In genomic region chr2:153469764-153470163, GRCm38 (mm10) we compare ENCODE assay signal across 10 mouse cellular contexts. TPM values are rescaled to one million over a fixed set of nuclear protein-coding genes. Genes with fewer than 3 reads are reported as not detected.
DNase-seq lines count a peak whose midpoint lies in the region; ATAC-seq lines count a peak whose summit lies in the region.
"Had no signal": no experiment of that assay in that cellular context is flagged by ENCODE, and none has a peak within 500 bp of the region (broad histone marks: within the 10 kb centered on the region; RNA-seq: fewer than 3 reads in every experiment).

No protein-coding gene starts in this region.

- no peaks in the 10 kb centered on the region for H3K9me3 ChIP-seq in kidney, embryonic 16.5 days (ENCODE audit: low read length)
- no peaks in the 10 kb centered on the region for H3K9me3 ChIP-seq in limb, embryonic 11.5 days (ENCODE audit: control insufficient read depth, low read length)

- H3K9ac ChIP-seq in kidney, embryonic 16.5 days (replicated peaks; ENCODE audit: low read length), result no peak overlapping the region; the same call in 1 of the 2 replicates
- peak overlapping the region; percentile 13; the same call in 1 of the 2 replicates for H3K9ac ChIP-seq in limb, embryonic 11.5 days (ENCODE audit: low read length)

- no peak overlapping the region for H3K4me3 ChIP-seq in kidney, embryonic 16.5 days (ENCODE audit: low read length)
- no peak overlapping the region for H3K4me3 ChIP-seq in limb, embryonic 11.5 days (ENCODE audit: low read depth, low read length)

- peak; percentile 80 for ATAC-seq in kidney, embryonic 16.5 days (ENCODE audit: low FRiP score, low TSS enrichment)
- ATAC-seq in CD4-positive, CD25-positive, alpha-beta regulatory T cell, adult 4 months, result peak; percentile 26
- ATAC-seq in limb, embryonic 11.5 days (ENCODE audit: insufficient number of reproducible peaks, low FRiP score, low TSS enrichment, low read depth), result no peak

- WGBS in kidney, embryonic 16.5 days, result 29% methylated on average over 4 of the region's 4 CpGs
- WGBS in limb, embryonic 11.5 days, result 52% methylated on average over 4 of the region's 4 CpGs

- no peaks in the 10 kb centered on the region for H3K36me3 ChIP-seq in kidney, embryonic 16.5 days (ENCODE audit: insufficient read depth, low read length)
- H3K36me3 ChIP-seq in limb, embryonic 11.5 days (ENCODE audit: control insufficient read depth, insufficient read depth, low read length), result no peaks in the 10 kb centered on the region

- peaks cover 33% of the 10 kb centered on the region for H3K4me1 ChIP-seq in kidney, embryonic 16.5 days (ENCODE audit: insufficient read depth, low read length)
- peaks cover 14% of the 10 kb centered on the region for H3K4me1 ChIP-seq in limb, embryonic 11.5 days (ENCODE audit: control insufficient read depth, insufficient read depth, low read length)

- H3K27me3 ChIP-seq in kidney, embryonic 16.5 days (ENCODE audit: insufficient read depth, low read length), result no peaks in the 10 kb centered on the region
- H3K27me3 ChIP-seq in limb, embryonic 11.5 days (ENCODE audit: control insufficient read depth, insufficient read depth, low read length), result no peaks in the 10 kb centered on the region

- DNase-seq in embryo, embryonic 11 days, result peak; percentile 54
- DNase-seq in embryo, embryonic 9.5 days (ENCODE audit: extremely low spot score), result no peak
- no peak for DNase-seq in kidney, adult 8-10 months
- DNase-seq in limb, embryonic 11.5 days (ENCODE audit: low spot score), result no peak
- DNase-seq in urinary bladder, postnatal 10 days (ENCODE audit: low spot score), result no peak
- no peak for DNase-seq in right cerebral cortex, postnatal 14 days
- DNase-seq: heart, adult 18-20 months; lung, postnatal 36 days had no signal

- H3K27ac ChIP-seq in kidney, embryonic 16.5 days (ENCODE audit: low read length), result peak overlapping the region; percentile 73; the same call in 1 of the 2 replicates
- no peak overlapping the region for H3K27ac ChIP-seq in limb, embryonic 11.5 days (replicated peaks; ENCODE audit: low read depth, low read length)

- H3K4me2 ChIP-seq in kidney, embryonic 16.5 days (replicated peaks; ENCODE audit: low read depth, low read length), result no peak overlapping the region
- H3K4me2 ChIP-seq in limb, embryonic 11.5 days (ENCODE audit: low read depth, severe bottlenecking), result no peak overlapping the region

RNA-seq across cellular contexts. Expression of gene 4930404H24Rik, which starts 22.8 kb away (rescaled TPM):
- not detected in 2 replicates for polyA plus RNA-seq in kidney, embryonic 16.5 days (2015; fragmentation: Nextera tagmentation; extraction: Ambion mirVana)
- polyA plus RNA-seq in CD4-positive, CD25-positive, alpha-beta regulatory T cell, adult 4 months (2017; shearing (Covaris generic)), result not detected
- polyA plus RNA-seq in limb, embryonic 11.5 days (2014; fragmentation: Nextera tagmentation; extraction: Ambion mirVana), result not detected in 2 replicates
